28 mouse cellular contexts compared by ENCODE assay signal in the genomic region with DNA sequence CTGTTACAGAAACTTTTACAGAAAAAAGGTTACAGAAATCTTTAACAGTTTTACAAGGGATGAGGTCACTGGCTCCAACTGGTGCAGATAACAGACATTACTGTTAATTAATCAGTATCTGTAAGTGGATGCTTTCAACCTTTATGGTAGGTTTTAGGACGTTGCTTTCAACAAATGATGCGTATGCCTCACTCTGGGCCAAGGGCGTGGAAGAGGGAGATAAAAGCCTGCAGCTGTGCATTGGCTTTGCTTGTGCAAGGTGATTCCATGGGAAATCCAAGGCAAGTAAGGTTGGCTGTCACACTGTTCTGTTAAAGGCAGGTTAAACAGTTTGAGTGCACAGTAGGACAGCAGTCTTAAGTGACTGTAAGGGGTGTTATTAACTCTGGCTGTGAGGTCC. TPM values are rescaled to one million over a fixed set of nuclear protein-coding genes. Genes with fewer than 3 reads are reported as not detected.
DNase-seq lines count a peak whose midpoint lies in the region; ATAC-seq and TF ChIP-seq lines count a peak whose summit lies in the region.
"Had no signal": no experiment of that assay in that cellular context is flagged by ENCODE, and none has a peak within 500 bp of the region (broad histone marks: within the 10 kb centered on the region; RNA-seq: fewer than 3 reads in every experiment).

No protein-coding gene starts in this region.

- no peak for TF ChIP-seq RAD21 in MEL (IDR thresholded peaks at IDR 0.05; ENCODE audit: low read depth, low read length)

- ATAC-seq in common myeloid progenitor, adult 5-6 weeks (replicated peaks; ENCODE audit: low read depth, poor library complexity, severe bottlenecking), result peak; percentile 36; the same call in 1 of the 2 replicates
- ATAC-seq in megakaryocyte-erythroid progenitor cell, adult 5-6 weeks (replicated peaks; ENCODE audit: low FRiP score, low TSS enrichment, poor library complexity, severe bottlenecking), result peak; percentile 81
- no peak for ATAC-seq in hindbrain, embryonic 16.5 days
- ATAC-seq: CD4-positive, CD25-positive, alpha-beta regulatory T cell, adult 4 months; forebrain, embryonic 13.5 days; forebrain, embryonic 15.5 days; forebrain, postnatal 0 days had no signal

- DNase-seq in heart, adult 11 months, result peak; percentile 40
- no peak for DNase-seq in heart, adult 18-20 months
- no peak for DNase-seq in MEL (ENCODE audit: low read depth, low spot score)
- DNase-seq in gastrocnemius, adult 18-20 months (ENCODE audit: low spot score), result no peak
- DNase-seq: adrenal gland, adult 2 months; adrenal gland, postnatal 10 days; adrenal gland, postnatal 25 days; B cell, adult 2 months; cerebellum, adult 11-12 months; cerebellum, adult 2 months; cerebellum, adult 9-10 months; cerebellum, postnatal 10 days; cerebellum, postnatal 25 days; embryo, embryonic 11 days; forebrain, postnatal 0 days had no signal

- H3K36me3 ChIP-seq in MEL (ENCODE audit: control insufficient read depth in 1 of 2, insufficient read depth in 2 of 2, low read length in 2 of 2), result peaks cover 0 to 15% of the 10 kb centered on the region in 2 experiments; a peak in 2 of 4 replicates
- no peaks in the 10 kb centered on the region for H3K36me3 ChIP-seq in hindbrain, embryonic 16.5 days (ENCODE audit: control insufficient read depth, insufficient read depth, low read length)
- H3K36me3 ChIP-seq: embryonic facial prominence, embryonic 13.5 days; embryonic facial prominence, embryonic 15.5 days; forebrain, embryonic 15.5 days; G1E had no signal

- WGBS in hindbrain, embryonic 16.5 days, result 70% methylated on average over 3 of the region's 3 CpGs

- no peak overlapping the region for H3K27ac ChIP-seq in MEL (ENCODE audit: control insufficient read depth, low read depth, low read length)
- no peak overlapping the region for H3K27ac ChIP-seq in hindbrain, embryonic 16.5 days (ENCODE audit: low read depth, low read length)
- H3K27ac ChIP-seq: embryonic facial prominence, embryonic 13.5 days; embryonic facial prominence, embryonic 15.5 days; forebrain, embryonic 13.5 days; forebrain, embryonic 15.5 days had no signal

- peak in 1 of 2 experiments; percentile 19; a peak in 1 of 4 replicates for TF ChIP-seq EP300 in MEL (IDR thresholded peaks at IDR 0.05; ENCODE audit: low read depth in 1 of 2, low read length in 2 of 2)

- no peaks in the 10 kb centered on the region for H3K27me3 ChIP-seq in MEL (ENCODE audit: control insufficient read depth in 1 of 2, insufficient read depth in 2 of 2, low read length in 2 of 2)
- H3K27me3 ChIP-seq in hindbrain, embryonic 16.5 days (replicated peaks; ENCODE audit: control insufficient read depth, insufficient read depth, low read length), result no peaks in the 10 kb centered on the region
- H3K27me3 ChIP-seq: CH12.LX; embryonic facial prominence, embryonic 13.5 days; embryonic facial prominence, embryonic 15.5 days; forebrain, embryonic 13.5 days; forebrain, embryonic 15.5 days had no signal

- peaks cover 3 to 6% of the 10 kb centered on the region in 2 experiments for H3K4me1 ChIP-seq in MEL (ENCODE audit: control insufficient read depth in 1 of 2, insufficient read depth in 2 of 2, low read length in 2 of 2)
- no peaks in the 10 kb centered on the region for H3K4me1 ChIP-seq in hindbrain, embryonic 16.5 days (ENCODE audit: control insufficient read depth, insufficient read depth, low read depth, low read length)
- H3K4me1 ChIP-seq: embryonic facial prominence, embryonic 13.5 days had no signal

- H3K4me3 ChIP-seq in MEL (ENCODE audit: control insufficient read depth in 1 of 2, insufficient read depth in 1 of 2, low read depth in 2 of 2, low read length in 2 of 2), result no peak overlapping the region
- H3K4me3 ChIP-seq in hindbrain, embryonic 16.5 days (ENCODE audit: low read length), result no peak overlapping the region
- H3K4me3 ChIP-seq: embryonic facial prominence, embryonic 13.5 days; embryonic facial prominence, embryonic 15.5 days; erythroblast, embryonic 14.5 days; forebrain, embryonic 13.5 days; forebrain, embryonic 15.5 days had no signal

- H3K9ac ChIP-seq in MEL (ENCODE audit: control insufficient read depth, low read depth, low read length, poor library complexity, severe bottlenecking), result no peak overlapping the region
- no peak overlapping the region for H3K9ac ChIP-seq in hindbrain, embryonic 16.5 days (ENCODE audit: low read depth, low read length)
- H3K9ac ChIP-seq: embryonic facial prominence, embryonic 13.5 days; embryonic facial prominence, embryonic 15.5 days; forebrain, embryonic 13.5 days; forebrain, embryonic 15.5 days; forebrain, postnatal 0 days had no signal

- TF ChIP-seq CTCF in MEL (IDR thresholded peaks at IDR 0.05 in 2 of 3, conservative IDR thresholded peaks at IDR 0.05 in 1 of 3; ENCODE audit: control insufficient read depth in 1 of 3, insufficient read depth in 1 of 3, low read depth in 2 of 3, low read length in 3 of 3, poor library complexity in 1 of 3, severe bottlenecking in 1 of 3), result no peak

- H3K79me2 ChIP-seq in MEL (ENCODE audit: control insufficient read depth, insufficient read depth, low read length, poor library complexity), result no peaks in the 10 kb centered on the region

- H3K4me2 ChIP-seq in hindbrain, embryonic 16.5 days (ENCODE audit: low read length), result no peak overlapping the region
- H3K4me2 ChIP-seq: embryonic facial prominence, embryonic 13.5 days; embryonic facial prominence, embryonic 15.5 days; forebrain, embryonic 13.5 days; forebrain, embryonic 15.5 days had no signal

- no peak for TF ChIP-seq POLR2A in MEL (IDR thresholded peaks at IDR 0.05; ENCODE audit: control insufficient read depth in 1 of 2, insufficient read depth in 1 of 2, low read depth in 1 of 2, low read length in 2 of 2, poor library complexity in 1 of 2)

- no peaks in the 10 kb centered on the region for H3K9me3 ChIP-seq in MEL (replicated peaks; ENCODE audit: insufficient read depth, low read length)
- no peaks in the 10 kb centered on the region for H3K9me3 ChIP-seq in hindbrain, embryonic 16.5 days (ENCODE audit: control insufficient read depth, low read length)
- H3K9me3 ChIP-seq: embryonic facial prominence, embryonic 13.5 days; embryonic facial prominence, embryonic 15.5 days; forebrain, embryonic 13.5 days; forebrain, embryonic 15.5 days; G1E had no signal

TF ChIP-seq in MEL, 35 proteins besides CTCF, POLR2A, EP300 and RAD21:
- TF ChIP-seq ETS1 (IDR thresholded peaks at IDR 0.05; ENCODE audit: low read depth, low read length) (0 out of 2 replicates have a peak, but pooled peaks have one; percentile 23), GATA1 (IDR thresholded peaks at IDR 0.05; ENCODE audit: low read depth, low read length) (no peak)

RNA-seq across cellular contexts. Expression of a gene that starts 14.9 kb away (rescaled TPM):
- 10 to 100 TPM; 21.7 to 30.4 TPM for total RNA-seq in heart, adult 18-20 months (2021)
- 8.7 and 11.2 TPM in 2 replicates for total RNA-seq in MEL (2012; rRNA removed)
- polyA plus RNA-seq in MEL (2012; ENCODE audit: insufficient read depth in 1 of 2, insufficient read length in 2 of 2, low read depth in 1 of 2, low replicate concordance in 2 of 2, missing spikeins in 1 of 2), result 10 to 100 TPM in 1 of 2 experiments, not detected in 1; 16.0 TPM
- 40.1 and 54.7 TPM in 2 replicates for total RNA-seq in common myeloid progenitor, adult 5-6 weeks (2017)
- total RNA-seq in megakaryocyte-erythroid progenitor cell, adult 5-6 weeks (2014; fragmentation: Nextera tagmentation), result 4.9 and 5.6 TPM in 2 replicates
- 10.9 and 23.0 TPM in 2 replicates for total RNA-seq in megakaryocyte-erythroid progenitor cell, adult 5-6 weeks (2017)
- polyA plus RNA-seq in hindbrain, embryonic 16.5 days (2015; fragmentation: Nextera tagmentation; extraction: Ambion mirVana), result 2.9 and 3.1 TPM in 2 replicates
- total RNA-seq in gastrocnemius, adult 18-20 months (2021), result 1 to 10 TPM; 7.5 to 9.4 TPM

RNA-seq across cellular contexts. Expression of a gene that starts 29.6 kb away (rescaled TPM):
- not detected for total RNA-seq in heart, adult 18-20 months (2021)
- total RNA-seq in MEL (2012; rRNA removed), result not detected in 2 replicates
- under 1 TPM in 1 of 2 experiments, not detected in 1; 0.08 TPM for polyA plus RNA-seq in MEL (2012; ENCODE audit: insufficient read depth in 1 of 2, insufficient read length in 2 of 2, low read depth in 1 of 2, low replicate concordance in 2 of 2, missing spikeins in 1 of 2)
- not detected in 2 replicates for total RNA-seq in common myeloid progenitor, adult 5-6 weeks (2017)
- not detected in 2 replicates for total RNA-seq in megakaryocyte-erythroid progenitor cell, adult 5-6 weeks (2014; fragmentation: Nextera tagmentation)
- total RNA-seq in megakaryocyte-erythroid progenitor cell, adult 5-6 weeks (2017), result not detected in 2 replicates
- polyA plus RNA-seq in hindbrain, embryonic 16.5 days (2015; fragmentation: Nextera tagmentation; extraction: Ambion mirVana), result not detected in 2 replicates
- under 1 TPM in 1 of 2 experiments, not detected in 1; 0.47 TPM for total RNA-seq in gastrocnemius, adult 18-20 months (2021)
- total RNA-seq: adrenal gland, postnatal 25 days; forebrain, postnatal 0 days; G1E had no signal
- polyA plus RNA-seq: adrenal gland, adult 2 months; CD4-positive, CD25-positive, alpha-beta regulatory T cell, adult 4 months; cerebellum, adult 2 months; embryonic facial prominence, embryonic 11.5 days; embryonic facial prominence, embryonic 13.5 days; erythroblast, embryonic 14.5 days; forebrain, embryonic 11.5 days; forebrain, embryonic 13.5 days; forebrain, embryonic 15.5 days; G1E had no signal

RNA-seq across cellular contexts. Expression of a gene that starts 39.3 kb away (rescaled TPM):
- 10 to 100 TPM; 56.0 to 56.5 TPM for total RNA-seq in heart, adult 18-20 months (2021)
- total RNA-seq in MEL (2012; rRNA removed), result 83.2 and 102 TPM in 2 replicates
- 100 to 1,000 TPM in 1 of 2 experiments, not detected in 1; 125 TPM for polyA plus RNA-seq in MEL (2012; ENCODE audit: insufficient read depth in 1 of 2, insufficient read length in 2 of 2, low read depth in 1 of 2, low replicate concordance in 2 of 2, missing spikeins in 1 of 2)
- 62.6 and 65.2 TPM in 2 replicates for total RNA-seq in common myeloid progenitor, adult 5-6 weeks (2017)
- total RNA-seq in megakaryocyte-erythroid progenitor cell, adult 5-6 weeks (2014; fragmentation: Nextera tagmentation), result 117 and 120 TPM in 2 replicates
- 159 and 167 TPM in 2 replicates for total RNA-seq in megakaryocyte-erythroid progenitor cell, adult 5-6 weeks (2017)
- 68.4 and 71.7 TPM in 2 replicates for polyA plus RNA-seq in hindbrain, embryonic 16.5 days (2015; fragmentation: Nextera tagmentation; extraction: Ambion mirVana)
- total RNA-seq in gastrocnemius, adult 18-20 months (2021), result 10 to 100 TPM; 66.3 to 68.5 TPM
